Mouse (Mus musculus): ENCODE measurements around the gene Krt25.

The Krt25 gene

GRCm38 (mm10) chr11:99322851-99323250, at the start of gene Krt25:
Krt25 (minus strand) TSS chr11:99322951.
- DNase-seq (ENCODE audit: low read depth, low spot score): no peak

GRCm38 (mm10) chr11:99369853-99370451, 47.2 kb upstream of the Krt25 start:
- DNase-seq (ENCODE audit: low read depth, low spot score): peak; percentile 23

GRCm38 (mm10) chr11:99369229-99369628, 46.5 kb upstream of the Krt25 start:
- peak; percentile 83 for DNase-seq (ENCODE audit: low read depth, low spot score)

GRCm38 (mm10) chr11:99366791-99367190, 44.0 kb upstream of the Krt25 start:
- DNase-seq (ENCODE audit: low read depth, low spot score): peak; percentile 52

- DNase-seq (ENCODE audit: low read depth, low spot score): peak; percentile 74
These were observed 41.7 kb upstream of the Krt25 start for GRCm38 (mm10) chr11:99364412-99364811.

- no peak for DNase-seq (ENCODE audit: low read depth, low spot score)
These were observed 38.7 kb upstream of the Krt25 start for GRCm38 (mm10) chr11:99361423-99361822.

GRCm38 (mm10) chr11:99351004-99351403, 28.3 kb upstream of the Krt25 start, which contains the start of gene Krt27:
Krt27 (minus strand) TSS chr11:99351104.
- DNase-seq (ENCODE audit: low read depth, low spot score): no peak

- no peak for DNase-seq (ENCODE audit: low read depth, low spot score)
These were observed 16.6 kb upstream of the Krt25 start for GRCm38 (mm10) chr11:99339299-99339847.

GRCm38 (mm10) chr11:99337866-99338265, 15.1 kb upstream of the Krt25 start, which contains the start of gene Krt26:
Krt26 (minus strand) TSS chr11:99337966.
- no peak for DNase-seq (ENCODE audit: low read depth, low spot score)

GRCm38 (mm10) chr11:99333426-99333825, 10.7 kb upstream of the Krt25 start:
- no peak for DNase-seq (ENCODE audit: low read depth, low spot score)

- no peak for DNase-seq (ENCODE audit: low read depth, low spot score)
These were observed 6.9 kb upstream of the Krt25 start for GRCm38 (mm10) chr11:99329655-99330054.

- DNase-seq (ENCODE audit: low read depth, low spot score): no peak
These were observed 1.7 kb downstream of the Krt25 start for GRCm38 (mm10) chr11:99321094-99321493.

- no peak for DNase-seq (ENCODE audit: low read depth, low spot score)
These were observed 3.6 kb downstream of the Krt25 start for GRCm38 (mm10) chr11:99319127-99319526.

GRCm38 (mm10) chr11:99316543-99316942, 6.2 kb downstream of the Krt25 start:
- no peak for DNase-seq (ENCODE audit: low read depth, low spot score)

GRCm38 (mm10) chr11:99314594-99314993, 8.2 kb downstream of the Krt25 start:
- no peak for DNase-seq (ENCODE audit: low read depth, low spot score)

- peak; percentile 61 for DNase-seq (ENCODE audit: low read depth, low spot score)
These were observed 11.9 kb downstream of the Krt25 start for GRCm38 (mm10) chr11:99310882-99311281.

GRCm38 (mm10) chr11:99307579-99307978, 15.2 kb downstream of the Krt25 start:
- peak; percentile 77 for DNase-seq (ENCODE audit: low read depth, low spot score)

GRCm38 (mm10) chr11:99295039-99295438, 27.7 kb downstream of the Krt25 start:
- no peak for DNase-seq (ENCODE audit: low read depth, low spot score)

GRCm38 (mm10) chr11:99292846-99293245, 29.9 kb downstream of the Krt25 start:
- peak; percentile 44 for DNase-seq (ENCODE audit: low read depth, low spot score)

GRCm38 (mm10) chr11:99284833-99285312, 37.9 kb downstream of the Krt25 start, which contains the start of gene Krt24:
Krt24 (minus strand) TSS chr11:99285262.
- no peak for DNase-seq (ENCODE audit: low read depth, low spot score)

- no peak for DNase-seq (ENCODE audit: low read depth, low spot score)
These were observed 38.7 kb downstream of the Krt25 start for GRCm38 (mm10) chr11:99284011-99284410.

GRCm38 (mm10) chr11:99283334-99283733, 39.4 kb downstream of the Krt25 start:
- DNase-seq (ENCODE audit: low read depth, low spot score): no peak

GRCm38 (mm10) chr11:99281116-99281515, 41.6 kb downstream of the Krt25 start:
- no peak for DNase-seq (ENCODE audit: low read depth, low spot score)
